Mouse (Mus musculus): ENCODE data around the gene Psmf1. TPM values are rescaled to one million over a fixed set of nuclear protein-coding genes. Genes with fewer than 3 reads are reported as not detected.

Gene Psmf1
- polyA plus RNA-seq, 1 experiment from 2014 or later: 35.2 TPM

DNA sequence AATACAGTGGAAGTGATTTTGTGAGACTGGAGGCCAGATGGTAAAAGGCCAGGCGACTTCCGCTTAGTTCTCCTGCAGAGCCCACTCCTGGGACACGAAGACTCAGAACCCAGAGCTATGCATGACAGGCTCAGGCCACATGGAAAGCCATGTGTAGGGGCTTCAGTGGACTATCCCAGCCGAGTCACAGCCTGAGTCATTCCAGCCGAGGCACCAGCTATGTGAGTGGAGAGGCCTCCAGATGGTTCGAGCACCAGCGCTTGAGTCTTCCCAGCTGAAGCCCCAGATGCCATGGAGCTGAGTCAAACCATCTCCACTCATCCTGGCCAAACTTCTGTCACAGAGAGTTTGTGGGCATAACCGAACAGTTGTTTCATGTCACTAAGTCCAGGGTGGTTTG is 29.5 kb upstream of the Psmf1 start:
- H3K36me3 ChIP-seq (ENCODE audit: control insufficient read depth, insufficient read depth, low read length): no peaks in the 10 kb centered on the region
- H3K27me3 ChIP-seq (ENCODE audit: control insufficient read depth, insufficient read depth, low read length): no peaks in the 10 kb centered on the region
- no peak overlapping the region for H3K4me2 ChIP-seq (replicated peaks; ENCODE audit: low read depth)
- H3K9ac ChIP-seq (ENCODE audit: low read length): no peak overlapping the region
- no peaks in the 10 kb centered on the region for H3K9me3 ChIP-seq (ENCODE audit: control insufficient read depth, low read length)
- DNase-seq (ENCODE audit: low spot score) (no peak), ATAC-seq (ENCODE audit: low FRiP score, low TSS enrichment) (no peak)
- H3K27ac ChIP-seq (replicated peaks): no peak overlapping the region
- no peak overlapping the region for H3K4me3 ChIP-seq (ENCODE audit: low read depth, low read length)
- no peaks in the 10 kb centered on the region for H3K4me1 ChIP-seq (replicated peaks; ENCODE audit: control insufficient read depth, insufficient read depth)
- WGBS: 63% methylated on average over 8 of the region's 8 CpGs
- TF ChIP-seq EP300 (optimal IDR thresholded peaks at IDR 0.05) (no peak), CTCF (IDR thresholded peaks at IDR 0.05; ENCODE audit: low read depth) (no peak)

DNA sequence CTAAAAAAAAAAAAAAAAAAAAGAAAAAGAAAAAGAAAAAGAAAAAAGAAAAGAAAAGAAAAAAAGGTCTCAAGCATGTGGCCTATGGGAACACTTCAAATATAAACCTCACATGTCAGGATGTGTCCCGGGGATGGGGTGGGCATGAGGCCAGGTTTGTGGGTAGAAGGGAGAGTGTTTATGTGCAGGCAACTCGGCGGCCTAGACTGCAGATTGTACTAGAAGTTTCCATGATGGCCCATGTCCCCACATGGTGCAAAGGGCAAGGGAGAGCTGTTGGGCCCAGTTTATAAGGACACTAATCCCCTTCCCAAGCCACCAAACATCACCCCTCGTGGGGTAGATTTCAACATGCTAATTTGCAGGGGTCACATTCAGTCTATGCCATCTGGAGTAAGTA is 28.2 kb upstream of the Psmf1 start:
- H3K4me1 ChIP-seq (replicated peaks; ENCODE audit: control insufficient read depth, insufficient read depth): no peaks in the 10 kb centered on the region
- no peak overlapping the region for H3K4me2 ChIP-seq (replicated peaks; ENCODE audit: low read depth)
- no peak overlapping the region for H3K27ac ChIP-seq (replicated peaks)
- no peaks in the 10 kb centered on the region for H3K36me3 ChIP-seq (ENCODE audit: control insufficient read depth, insufficient read depth, low read length)
- WGBS: 73% methylated on average over 4 of the region's 4 CpGs
- no peak for TF ChIP-seq CTCF (IDR thresholded peaks at IDR 0.05; ENCODE audit: low read depth)
- no peak for TF ChIP-seq EP300 (optimal IDR thresholded peaks at IDR 0.05)
- no peak overlapping the region for H3K4me3 ChIP-seq (ENCODE audit: low read depth, low read length)
- no peaks in the 10 kb centered on the region for H3K9me3 ChIP-seq (ENCODE audit: control insufficient read depth, low read length)
- no peaks in the 10 kb centered on the region for H3K27me3 ChIP-seq (ENCODE audit: control insufficient read depth, insufficient read depth, low read length)
- no peak for DNase-seq (ENCODE audit: low spot score)
- H3K9ac ChIP-seq (ENCODE audit: low read length): no peak overlapping the region
- no peak for ATAC-seq (ENCODE audit: low FRiP score, low TSS enrichment)

DNA sequence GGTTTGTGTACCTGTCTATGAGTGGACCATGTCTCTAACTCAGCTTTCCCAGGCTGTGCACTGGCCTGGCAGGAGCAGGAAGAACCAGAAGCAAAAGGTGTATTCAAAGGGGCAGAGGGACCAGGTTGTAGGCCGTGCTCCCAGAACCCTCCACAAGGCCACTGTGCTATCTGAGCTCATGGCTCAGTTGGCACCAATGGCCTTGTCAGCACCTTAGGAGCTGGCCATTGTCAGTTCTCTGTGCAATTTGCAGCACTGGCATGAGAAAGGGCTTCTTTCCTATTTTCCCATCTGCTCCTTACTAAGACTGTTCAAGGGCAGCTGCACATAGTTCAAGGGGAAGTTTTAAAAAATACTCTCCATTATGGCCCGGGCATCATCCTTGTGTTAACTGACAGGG is 20.6 kb upstream of the Psmf1 start:
- Histone ChIP-seq H3K27me3 (ENCODE audit: control insufficient read depth, insufficient read depth, low read length) (no peaks in the 10 kb centered on the region), H3K9ac (ENCODE audit: low read length) (no peak overlapping the region), H3K4me1 (replicated peaks; ENCODE audit: control insufficient read depth, insufficient read depth) (no peaks in the 10 kb centered on the region), H3K27ac (replicated peaks) (no peak overlapping the region), H3K4me3 (ENCODE audit: low read depth, low read length) (no peak overlapping the region), H3K36me3 (ENCODE audit: control insufficient read depth, insufficient read depth, low read length) (no peaks in the 10 kb centered on the region), H3K4me2 (replicated peaks; ENCODE audit: low read depth) (no peak overlapping the region), H3K9me3 (ENCODE audit: control insufficient read depth, low read length) (no peaks in the 10 kb centered on the region)
- DNase-seq (ENCODE audit: low spot score) (no peak), ATAC-seq (ENCODE audit: low FRiP score, low TSS enrichment) (no peak)
- TF ChIP-seq EP300 (optimal IDR thresholded peaks at IDR 0.05) (no peak), CTCF (IDR thresholded peaks at IDR 0.05; ENCODE audit: low read depth) (no peak)
- WGBS: 96% methylated on average over 2 of the region's 2 CpGs

DNA sequence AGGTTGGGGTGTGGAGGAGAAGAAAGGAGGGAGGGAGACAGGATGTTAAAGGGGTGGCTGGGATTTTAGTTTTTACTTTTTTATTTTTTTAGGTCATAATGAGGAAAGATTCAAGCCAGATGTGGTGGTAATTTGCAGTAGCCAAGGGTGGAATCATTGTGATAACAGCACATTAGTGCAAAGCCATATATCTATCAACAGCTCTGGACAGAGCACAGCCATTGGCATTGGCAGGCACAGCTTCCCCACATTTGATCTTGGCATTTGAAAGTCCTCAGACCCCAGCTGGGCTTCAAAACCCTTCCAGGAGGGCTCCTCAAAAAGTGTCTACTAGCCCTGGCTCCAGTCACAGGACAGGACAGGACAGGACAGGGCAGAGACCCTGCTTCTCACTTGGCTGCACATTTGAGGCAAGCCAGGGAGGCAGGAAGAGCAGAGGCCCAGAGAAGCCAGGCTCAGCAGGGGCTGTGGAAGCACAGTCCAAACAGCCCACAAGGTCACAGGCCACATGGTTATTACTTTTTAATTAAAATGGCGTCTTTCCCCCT is 14.9 kb upstream of the Psmf1 start:
- no peak overlapping the region for H3K4me2 ChIP-seq (replicated peaks; ENCODE audit: low read depth)
- WGBS: 46% methylated on average over 1 of the region's 1 CpGs
- H3K27me3 ChIP-seq (ENCODE audit: control insufficient read depth, insufficient read depth, low read length): no peaks in the 10 kb centered on the region
- no peak for TF ChIP-seq CTCF (IDR thresholded peaks at IDR 0.05; ENCODE audit: low read depth)
- DNase-seq (ENCODE audit: low spot score) (no peak), ATAC-seq (ENCODE audit: low FRiP score, low TSS enrichment) (no peak)
- no peak overlapping the region for H3K9ac ChIP-seq (ENCODE audit: low read length)
- no peak overlapping the region for H3K27ac ChIP-seq (replicated peaks)
- H3K9me3 ChIP-seq (ENCODE audit: control insufficient read depth, low read length): no peaks in the 10 kb centered on the region
- no peaks in the 10 kb centered on the region for H3K4me1 ChIP-seq (replicated peaks; ENCODE audit: control insufficient read depth, insufficient read depth)
- no peaks in the 10 kb centered on the region for H3K36me3 ChIP-seq (ENCODE audit: control insufficient read depth, insufficient read depth, low read length)
- H3K4me3 ChIP-seq (ENCODE audit: low read depth, low read length): no peak overlapping the region

DNA sequence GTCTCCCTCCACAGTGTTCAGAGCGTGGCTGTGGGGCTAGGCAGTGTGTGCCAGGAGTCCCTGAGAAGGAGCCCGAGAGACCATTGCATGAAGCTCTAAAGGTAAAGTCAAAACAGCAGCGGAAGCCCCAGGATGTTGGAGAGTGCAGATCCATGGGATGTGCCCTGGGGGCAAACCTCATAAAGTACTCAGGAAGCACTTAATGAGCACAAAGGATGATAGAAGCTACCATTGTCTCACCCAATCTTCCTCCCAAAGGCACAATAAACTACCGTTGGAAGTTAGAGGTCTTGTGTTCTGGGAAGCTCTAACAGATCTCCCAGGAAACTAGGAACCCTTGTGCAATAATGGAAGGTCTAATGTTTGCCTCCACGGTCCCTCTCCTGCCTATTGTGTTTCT is 13.5 kb upstream of the Psmf1 start:
- WGBS: 82% methylated on average over 5 of the region's 5 CpGs
- H3K4me1 ChIP-seq (replicated peaks; ENCODE audit: control insufficient read depth, insufficient read depth): no peaks in the 10 kb centered on the region
- DNase-seq (ENCODE audit: low spot score) (no peak), ATAC-seq (ENCODE audit: low FRiP score, low TSS enrichment) (no peak)
- H3K4me2 ChIP-seq (replicated peaks; ENCODE audit: low read depth): no peak overlapping the region
- no peak for TF ChIP-seq CTCF (IDR thresholded peaks at IDR 0.05; ENCODE audit: low read depth)
- no peak for TF ChIP-seq EP300 (optimal IDR thresholded peaks at IDR 0.05)
- no peaks in the 10 kb centered on the region for H3K9me3 ChIP-seq (ENCODE audit: control insufficient read depth, low read length)
- no peak overlapping the region for H3K4me3 ChIP-seq (ENCODE audit: low read depth, low read length)
- H3K36me3 ChIP-seq (ENCODE audit: control insufficient read depth, insufficient read depth, low read length): no peaks in the 10 kb centered on the region
- no peak overlapping the region for H3K27ac ChIP-seq (replicated peaks)
- H3K9ac ChIP-seq (ENCODE audit: low read length): no peak overlapping the region
- no peaks in the 10 kb centered on the region for H3K27me3 ChIP-seq (ENCODE audit: control insufficient read depth, insufficient read depth, low read length)

DNA sequence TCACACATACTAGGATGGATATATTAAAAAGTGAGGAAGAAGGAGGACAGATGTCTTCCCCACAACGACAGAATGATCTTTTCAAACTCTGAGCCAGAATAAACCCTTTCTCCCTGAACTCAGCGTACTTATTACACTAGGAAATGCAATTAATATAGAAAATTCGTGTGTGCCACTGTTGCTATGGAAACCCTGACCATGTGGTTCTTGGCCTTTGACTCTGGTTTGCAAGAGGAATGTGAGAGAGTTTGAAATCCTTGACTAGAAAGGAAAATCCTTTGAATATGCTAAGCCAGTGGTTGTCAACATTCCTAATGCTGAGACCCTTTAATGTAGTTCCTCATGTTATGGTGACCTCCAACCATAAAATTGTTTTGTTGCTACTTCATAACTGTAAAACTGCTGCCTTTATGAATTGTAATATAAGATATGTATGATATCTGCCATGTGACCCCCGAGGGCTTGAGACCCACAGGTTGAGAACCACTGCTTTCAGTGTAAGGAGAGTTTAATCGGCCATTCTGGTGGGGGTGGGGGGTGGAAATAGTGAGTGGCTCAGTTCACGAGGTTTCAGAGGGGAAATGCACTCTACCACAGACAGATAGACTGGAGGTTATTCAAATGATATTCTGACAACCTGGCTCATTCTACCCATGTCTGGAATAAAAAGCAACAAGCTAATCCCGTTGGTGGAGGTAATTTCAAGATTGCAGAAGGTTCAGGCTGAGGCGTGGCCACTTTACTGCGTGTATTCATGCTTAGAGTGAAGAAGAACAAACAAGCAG is 12.5 kb upstream of the Psmf1 start:
- H3K4me2 ChIP-seq (replicated peaks; ENCODE audit: low read depth): no peak overlapping the region
- DNase-seq (ENCODE audit: low spot score) (no peak), ATAC-seq (ENCODE audit: low FRiP score, low TSS enrichment) (no peak)
- H3K36me3 ChIP-seq (ENCODE audit: control insufficient read depth, insufficient read depth, low read length): no peaks in the 10 kb centered on the region
- H3K27ac ChIP-seq (replicated peaks): no peak overlapping the region
- no peak overlapping the region for H3K9ac ChIP-seq (ENCODE audit: low read length)
- H3K27me3 ChIP-seq (ENCODE audit: control insufficient read depth, insufficient read depth, low read length): no peaks in the 10 kb centered on the region
- TF ChIP-seq EP300 (optimal IDR thresholded peaks at IDR 0.05): no peak
- TF ChIP-seq CTCF (IDR thresholded peaks at IDR 0.05; ENCODE audit: low read depth): no peak
- no peaks in the 10 kb centered on the region for H3K9me3 ChIP-seq (ENCODE audit: control insufficient read depth, low read length)
- no peak overlapping the region for H3K4me3 ChIP-seq (ENCODE audit: low read depth, low read length)
- 48% methylated on average over 9 of the region's 9 CpGs for WGBS
- no peaks in the 10 kb centered on the region for H3K4me1 ChIP-seq (replicated peaks; ENCODE audit: control insufficient read depth, insufficient read depth)

Data from stomach, postnatal 0 days (tissue).